Mouse (Mus musculus) forelimb bud, embryonic 11.5 days (tissue): ENCODE results near the gene Nexn.

Source experiments
- DNase-seq: peaks from one replicate; pipeline ENCODE4 v3.0.0-alpha.2; 2012; ENCODE audit warnings: low read depth, low spot score

Gene Nexn

DNA sequence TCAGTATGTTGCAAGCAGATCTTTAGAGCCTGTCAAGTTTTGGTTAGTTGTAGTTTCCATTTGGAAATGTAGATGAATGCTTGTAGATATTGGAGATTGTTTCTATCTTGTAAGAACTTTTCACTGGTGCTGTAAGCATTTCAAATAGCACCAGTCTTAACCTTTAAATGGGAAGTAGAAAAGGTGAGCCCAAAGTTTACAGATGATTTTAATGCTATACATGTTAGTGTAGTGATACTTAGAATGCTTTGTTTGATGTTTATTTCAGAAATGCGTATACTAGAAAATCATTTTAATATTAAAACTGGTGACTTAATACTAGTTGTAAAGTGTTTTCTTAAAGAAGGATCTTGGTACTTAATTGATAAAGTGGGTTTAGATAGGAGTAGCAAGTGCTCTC, 30.3 kb downstream of the Nexn start:
- DNase-seq = no peak

DNA sequence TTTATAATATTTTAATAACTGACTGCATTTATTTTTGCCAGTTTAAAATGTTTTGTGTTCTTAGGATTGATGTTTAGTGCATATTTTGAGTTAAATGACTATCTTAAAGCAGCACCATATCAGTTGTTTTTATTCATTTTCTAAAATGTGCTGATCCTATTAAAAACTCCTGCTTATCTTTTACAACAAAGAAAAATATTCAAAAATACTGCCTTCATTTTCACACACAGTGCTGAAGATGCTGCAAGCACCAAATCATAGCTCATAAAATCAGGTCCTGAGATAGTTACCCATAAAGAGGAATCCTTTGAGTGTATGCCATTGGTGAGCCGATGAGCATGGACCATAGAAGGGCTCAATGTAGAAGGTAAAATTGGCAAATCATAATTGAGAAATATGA, 30.9 kb downstream of the Nexn start:
- no peak for DNase-seq

DNA sequence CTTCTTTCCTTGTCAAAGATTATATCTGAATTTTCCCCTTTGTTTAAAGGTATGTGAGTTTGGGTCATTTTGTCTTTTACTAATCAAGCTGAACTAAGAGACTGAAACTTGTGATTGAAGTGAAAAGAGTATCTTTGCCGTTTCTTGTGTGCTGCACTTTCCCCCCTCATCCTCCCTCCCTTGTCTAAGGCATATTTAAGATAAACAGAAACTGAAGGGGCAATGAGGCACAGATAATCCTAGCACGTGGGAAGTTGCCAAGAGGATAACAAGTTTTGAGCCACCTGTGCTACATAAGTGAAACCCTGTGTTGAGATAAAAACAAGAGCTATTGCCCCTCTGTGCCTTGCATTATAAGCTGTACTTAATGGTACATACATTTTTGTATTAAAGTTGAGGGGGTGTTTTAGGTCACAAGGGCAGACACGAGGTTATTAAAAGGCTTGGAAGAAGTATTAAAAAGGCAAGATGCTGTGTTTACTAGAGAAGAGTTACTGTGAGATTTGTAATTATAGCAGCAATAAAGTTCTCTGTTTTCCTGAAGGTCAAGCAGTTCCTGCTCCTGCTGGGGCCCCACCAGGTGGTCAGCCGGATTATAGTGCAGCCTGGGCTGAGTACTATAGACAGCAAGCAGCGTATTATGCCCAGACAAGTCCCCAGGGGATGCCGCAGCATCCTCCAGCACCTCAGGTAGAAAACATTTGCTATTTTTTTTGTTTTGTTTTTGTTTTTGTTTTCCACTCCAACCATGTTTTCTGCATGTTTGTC, 34.6 kb downstream of the Nexn start:
- no peak for DNase-seq

DNA sequence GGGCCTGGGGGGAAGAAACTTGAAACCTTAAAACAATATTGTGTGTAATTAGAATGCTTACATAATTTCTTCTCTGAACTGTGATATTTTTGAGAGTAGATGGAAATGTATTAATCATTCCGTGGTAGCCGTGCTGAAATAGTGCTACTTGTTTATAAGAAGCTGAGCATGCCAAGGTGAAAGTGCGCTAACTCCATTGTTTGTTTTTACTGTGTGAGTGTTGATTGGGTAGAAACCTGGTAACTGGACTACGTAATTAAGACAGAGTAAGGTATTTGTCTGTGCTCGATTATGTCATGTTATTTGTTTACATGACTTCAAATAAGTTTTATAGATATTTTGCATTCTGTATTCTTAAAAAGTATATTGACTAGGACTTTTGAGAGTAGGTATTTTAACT, 36.9 kb downstream of the Nexn start:
- no peak for DNase-seq

- DNase-seq = no peak
Observed at GRCm38 (mm10) chr3:152228843-152229242, 37.3 kb downstream of the Nexn start.

DNA sequence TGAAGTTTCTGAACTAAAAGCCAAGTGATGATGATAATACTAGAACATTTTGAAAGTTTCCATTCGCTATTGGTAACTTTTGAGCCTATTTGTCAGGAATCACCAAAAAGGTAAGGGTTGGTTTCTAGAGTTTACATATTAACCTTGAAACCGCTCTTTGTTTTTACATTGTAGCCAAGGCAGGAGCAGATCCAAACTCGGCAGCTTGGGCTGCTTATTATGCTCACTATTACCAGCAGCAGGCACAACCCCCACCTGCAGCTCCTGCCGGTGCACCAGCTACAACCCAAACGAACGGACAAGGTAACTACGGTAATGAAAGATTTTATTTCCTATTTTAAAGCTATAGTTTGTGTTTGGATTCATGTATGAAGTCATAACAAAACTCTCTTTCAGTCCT, 40.2 kb downstream of the Nexn start:
- no peak for DNase-seq

- no peak for DNase-seq
Observed at GRCm38 (mm10) chr3:152224918-152225317, 41.2 kb downstream of the Nexn start.

- no peak for DNase-seq
Observed at GRCm38 (mm10) chr3:152213416-152213815, 52.7 kb downstream of the Nexn start.

GRCm38 (mm10) chr3:152211731-152212279, 54.3 kb downstream of the Nexn start:
- DNase-seq = no peak

- peak; percentile 61 for DNase-seq
Observed at GRCm38 (mm10) chr3:152210728-152211391, 55.3 kb downstream of the Nexn start.

DNA sequence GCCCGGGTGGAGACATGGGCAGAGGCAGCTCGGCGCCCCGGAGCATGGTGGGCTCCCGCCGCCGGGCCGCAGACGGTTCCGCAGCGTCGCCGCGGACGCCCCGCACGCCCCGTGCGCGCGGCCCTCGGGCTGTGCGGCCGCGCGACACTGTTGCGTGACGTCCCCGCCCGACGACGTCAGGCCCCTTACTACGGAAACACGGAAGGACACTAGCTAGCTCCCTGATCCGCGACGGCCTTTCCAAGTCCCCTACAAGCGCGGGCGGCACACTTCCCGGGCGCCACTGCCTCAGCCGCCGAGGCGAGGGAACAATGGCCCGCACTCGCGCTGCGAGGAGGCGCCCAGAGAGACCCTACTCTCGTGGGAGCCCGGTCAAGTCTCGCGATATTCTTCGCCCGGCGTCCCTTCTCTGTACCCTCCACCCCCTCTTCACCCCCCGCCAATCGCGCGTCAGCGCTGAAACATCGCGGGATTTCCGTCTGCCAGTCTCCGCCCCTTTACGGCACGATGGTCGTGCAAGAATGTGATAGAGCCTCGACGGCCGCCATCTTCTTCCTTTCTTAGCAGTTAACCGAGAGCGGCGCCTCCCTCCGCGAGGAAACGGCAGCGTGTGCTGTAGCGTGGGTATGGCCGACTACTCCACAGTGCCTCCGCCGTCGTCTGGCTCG, 56.0 kb downstream of the Nexn start, which contains the start of the genes Dnajb4 and Fubp1:
Dnajb4 (minus strand) TSS at position 336 of the 668 bp plus-strand sequence.
Fubp1 (plus strand) TSS at position 456 of the 668 bp plus-strand sequence.
- DNase-seq = peak; percentile 100

DNA sequence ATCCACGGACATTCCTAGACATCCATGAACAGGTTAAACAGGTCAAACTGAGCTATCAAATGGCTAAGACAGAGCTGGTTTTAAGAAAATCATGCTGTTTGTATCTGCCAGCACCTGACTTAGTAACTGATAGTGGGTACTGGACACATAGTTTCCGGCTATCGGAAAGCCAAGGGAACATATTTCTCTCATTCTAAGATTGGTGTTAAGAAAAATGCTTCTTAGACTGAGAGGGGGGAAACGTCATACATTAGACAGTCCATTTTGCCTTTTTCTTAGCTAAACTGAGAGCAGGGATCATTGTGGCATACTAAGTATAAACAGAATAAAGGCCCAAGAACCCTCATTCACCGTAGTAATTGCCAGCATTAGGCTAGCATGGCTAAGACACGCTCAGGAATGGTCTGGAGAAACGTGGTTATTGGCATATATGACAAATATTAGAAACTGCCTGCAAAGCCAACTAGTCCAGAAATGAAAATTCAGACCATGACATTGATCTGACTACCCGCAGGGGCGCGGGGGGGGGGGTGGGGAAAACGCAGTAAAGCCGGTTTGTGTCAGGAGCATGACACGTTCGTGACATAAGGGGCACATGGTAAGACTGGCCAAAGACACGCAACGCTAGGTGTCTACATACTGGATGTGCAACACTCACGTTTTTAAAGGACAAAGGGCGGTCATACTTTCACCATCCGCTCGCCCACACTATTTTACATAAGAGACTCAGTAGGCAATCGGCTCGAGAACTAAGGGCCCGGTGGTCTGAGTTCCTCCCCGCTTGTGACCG, 56.8 kb downstream of the Nexn start:
- DNase-seq = peak; percentile 50

DNA sequence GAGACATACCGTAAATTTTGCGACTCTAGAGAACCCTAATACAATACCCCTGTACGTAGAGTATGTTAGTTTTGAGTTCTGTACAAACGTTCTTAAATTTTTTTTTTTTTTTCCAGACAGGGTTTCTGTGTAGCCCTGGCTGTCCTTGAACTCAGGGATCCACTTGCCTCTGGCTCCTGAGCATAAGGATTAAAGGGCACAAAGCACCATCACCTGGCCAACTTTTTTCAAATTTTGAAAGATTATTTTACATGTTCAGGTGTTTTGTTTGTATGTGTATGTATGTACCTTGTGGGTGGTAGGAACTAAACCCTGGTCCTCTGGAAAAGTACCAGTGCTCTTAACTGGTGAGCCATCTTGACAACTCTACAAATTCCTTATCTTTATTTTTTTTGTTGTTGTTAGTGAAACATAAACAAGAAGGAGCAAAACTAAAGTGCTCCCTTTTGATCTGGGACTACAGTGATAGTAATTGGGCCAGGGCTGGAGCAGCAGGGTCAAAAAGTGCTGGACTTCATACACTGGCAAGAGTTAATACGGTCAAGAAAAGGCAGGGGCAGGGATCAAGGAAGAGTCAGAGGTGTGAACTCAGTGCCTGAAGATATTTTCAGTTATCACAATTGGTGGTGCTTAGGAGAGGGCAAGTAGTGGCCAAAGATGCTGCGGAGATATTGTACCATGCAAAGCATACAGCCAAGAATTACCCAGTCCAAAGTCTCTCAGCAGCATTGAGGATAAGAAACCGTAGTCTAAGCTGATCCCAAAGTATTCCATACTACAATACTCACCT, 57.9 kb downstream of the Nexn start:
- no peak for DNase-seq

- no peak for DNase-seq
Observed at GRCm38 (mm10) chr3:152207156-152207555, 59.0 kb downstream of the Nexn start.

DNA sequence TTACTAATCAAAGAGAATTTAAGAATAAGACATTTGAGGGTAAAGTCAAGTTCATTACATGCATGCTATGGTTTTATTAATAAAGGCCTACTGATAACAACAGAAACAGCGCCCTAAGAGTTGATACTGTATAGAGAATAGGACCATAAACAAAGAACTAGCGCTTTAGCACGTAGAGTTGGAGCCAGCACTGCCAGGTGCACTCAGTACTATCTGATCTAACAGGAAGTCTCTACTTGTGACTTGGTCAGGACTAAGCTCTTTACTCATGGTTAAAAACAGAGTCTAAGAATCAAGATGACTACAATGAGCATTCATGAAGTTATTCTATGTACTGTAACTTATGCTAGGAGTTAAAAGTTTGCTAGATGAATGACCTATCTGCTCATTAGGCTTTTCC, 61.6 kb downstream of the Nexn start:
- DNase-seq = no peak

GRCm38 (mm10) chr3:152203996-152204395, 62.2 kb downstream of the Nexn start:
- DNase-seq = no peak

DNA sequence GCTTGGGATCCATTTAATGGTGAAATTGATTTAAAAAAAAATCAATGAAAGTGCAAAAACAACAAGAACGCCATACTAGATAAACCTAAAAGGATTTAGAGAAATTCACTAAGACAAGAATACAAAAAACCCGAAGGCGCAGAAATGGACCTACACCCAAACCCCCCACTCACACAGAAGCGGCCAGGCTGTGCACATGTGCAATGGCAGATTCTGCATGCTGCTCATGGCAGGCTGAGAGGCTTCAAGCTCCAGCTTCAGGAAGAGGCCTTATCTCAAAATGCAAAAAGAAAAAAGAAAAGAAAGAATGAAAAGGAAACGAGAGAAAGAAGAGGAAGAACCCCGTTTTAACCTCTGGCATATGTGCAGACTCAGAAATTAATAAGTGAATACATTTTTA, 62.7 kb downstream of the Nexn start:
- no peak for DNase-seq

DNA sequence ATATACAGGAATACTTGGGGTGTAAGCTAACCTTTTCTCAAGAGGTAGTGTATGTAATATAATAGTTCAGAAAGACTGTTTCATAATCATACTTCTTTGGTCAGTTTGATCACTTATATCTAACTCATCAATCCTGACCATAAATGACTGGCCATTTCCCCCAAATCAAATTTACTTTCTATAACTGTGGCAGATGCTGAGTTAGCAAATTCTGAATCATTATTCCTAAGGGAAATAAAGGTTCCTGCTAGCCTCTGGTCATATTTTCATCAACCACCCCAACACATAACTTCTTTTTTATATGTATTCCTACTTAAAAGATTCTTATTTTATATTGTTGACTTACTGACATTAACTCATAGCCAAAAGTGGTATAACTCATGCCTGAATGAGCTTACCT, 63.2 kb downstream of the Nexn start:
- DNase-seq = no peak

DNA sequence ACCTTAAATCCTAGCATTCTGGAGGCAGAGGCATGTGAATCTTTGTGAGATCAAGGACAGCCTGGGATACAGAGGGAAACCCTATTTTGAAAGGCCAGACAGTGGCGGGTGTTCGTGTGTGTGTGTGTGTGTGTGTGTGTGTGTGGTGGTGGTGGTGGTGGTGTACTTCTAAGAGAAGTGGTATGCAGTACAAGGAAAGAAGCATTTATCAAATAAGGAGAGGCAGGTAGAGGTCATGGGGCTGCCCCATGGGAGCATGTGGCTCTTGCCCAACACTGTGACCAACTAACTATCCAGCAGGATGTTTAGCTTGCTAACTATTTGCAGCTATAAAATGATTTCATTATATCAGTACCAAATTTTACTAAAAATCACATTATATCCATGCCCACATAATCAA, 64.5 kb downstream of the Nexn start:
- DNase-seq = no peak

GRCm38 (mm10) chr3:152201181-152201580, 65.0 kb downstream of the Nexn start:
- no peak for DNase-seq

DNA sequence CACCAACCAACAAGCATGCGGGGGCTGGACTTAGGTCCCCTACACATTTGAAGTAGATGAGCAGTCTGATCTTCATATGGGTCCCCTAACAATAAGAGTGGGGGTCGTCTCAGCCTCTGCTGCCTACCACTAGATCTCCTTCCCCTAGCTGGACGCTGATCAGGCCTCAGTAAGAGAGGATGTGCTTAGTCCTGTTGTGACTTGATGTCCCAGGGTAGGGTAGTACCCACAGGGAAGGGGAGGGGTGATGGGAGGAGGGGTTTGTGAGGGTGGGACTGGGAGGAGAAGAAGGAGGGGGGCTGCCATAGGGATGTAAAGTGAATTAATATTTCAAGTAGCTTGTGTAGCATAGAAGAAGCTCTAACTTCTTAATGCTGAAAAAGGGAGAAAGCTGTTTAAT, 67.0 kb downstream of the Nexn start:
- DNase-seq = no peak
